In the genomic region with DNA sequence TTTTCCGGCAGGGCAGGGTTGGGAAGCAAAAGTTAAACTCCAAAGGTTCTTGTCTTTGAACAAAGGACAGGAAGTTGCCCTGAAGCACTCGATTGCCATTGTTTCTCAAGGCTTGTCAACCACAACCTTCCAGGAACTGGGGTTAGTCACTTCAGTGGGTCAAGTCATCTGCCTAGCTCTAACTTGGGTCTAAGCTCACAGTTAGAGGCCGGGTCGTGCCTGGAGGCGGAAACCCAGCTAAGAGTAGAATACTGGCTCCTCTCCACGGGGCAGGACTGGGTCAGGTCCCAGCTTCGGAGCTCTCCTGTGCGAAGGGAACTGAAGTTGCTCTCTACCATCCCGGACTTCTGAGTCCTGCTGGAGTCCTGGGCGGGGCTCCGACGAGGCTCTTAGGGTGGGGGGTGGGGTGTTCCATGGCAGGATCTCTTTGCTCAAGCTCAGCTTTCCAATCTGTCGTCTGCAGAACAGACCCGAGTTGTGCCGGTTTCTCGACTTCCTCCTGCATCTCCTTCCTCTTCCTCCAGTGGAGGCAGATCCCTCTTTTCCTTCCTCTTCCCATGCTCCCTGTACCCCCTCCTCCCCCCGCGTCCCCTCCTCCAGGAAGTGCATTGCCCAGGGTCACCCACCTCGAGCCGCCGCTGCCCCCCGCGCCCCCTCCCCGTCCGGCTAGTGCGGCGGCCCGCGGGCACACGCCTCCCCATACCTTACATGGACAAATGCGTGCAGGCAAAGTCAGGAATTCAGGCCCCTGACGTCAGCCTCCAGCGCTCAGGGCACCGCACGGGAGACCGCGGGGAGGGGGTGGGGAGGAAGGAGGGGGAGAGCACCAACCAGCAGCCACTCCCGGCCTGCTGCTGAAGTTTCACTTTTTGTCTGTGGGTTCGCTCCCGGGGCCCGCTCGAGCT, we compare ENCODE assay signal across 8 mouse cellular contexts. TPM values are rescaled to one million over a fixed set of nuclear protein-coding genes. Genes with fewer than 3 reads are reported as not detected.
DNase-seq lines count a peak whose midpoint lies in the region; ATAC-seq and TF ChIP-seq lines count a peak whose summit lies in the region.

Lpp (plus strand) TSS at position 857 of the 905 bp plus-strand sequence.

- no peak for TF ChIP-seq CTCF in CH12.LX (conservative IDR thresholded peaks at IDR 0.05 in 1 of 2, IDR thresholded peaks at IDR 0.05 in 1 of 2; ENCODE audit: low read depth in 2 of 2, low read length in 2 of 2)
- no peak for TF ChIP-seq CTCF in lung, postnatal 0 days (IDR thresholded peaks at IDR 0.05)
- TF ChIP-seq CTCF in olfactory bulb, adult 2 months (IDR thresholded peaks at IDR 0.05; ENCODE audit: insufficient read depth, low read depth, low read length): no peak

- H3K27me3 ChIP-seq in CH12.LX (replicated peaks): peaks cover 3% of the 10 kb centered on the region
- no peaks in the 10 kb centered on the region for H3K27me3 ChIP-seq in forebrain, embryonic 16.5 days (replicated peaks; ENCODE audit: control insufficient read depth, insufficient read depth, low read length)
- no peaks in the 10 kb centered on the region for H3K27me3 ChIP-seq in hindbrain, embryonic 10.5 days (ENCODE audit: insufficient read depth, poor library complexity, severe bottlenecking)
- no peaks in the 10 kb centered on the region for H3K27me3 ChIP-seq in lung, postnatal 0 days (replicated peaks; ENCODE audit: insufficient read depth, low read length)

- dilution Hi-C loops in CH12.LX (cut with MboI; ENCODE audit: extremely low pct_ligation_motif_present, extremely low pct_unique_long_range_greater_than_20kb, low sequenced_read_pairs): no loop called here

- ATAC-seq in forebrain, embryonic 16.5 days: peak; percentile 86
- peak; percentile 91 for ATAC-seq in lung, postnatal 0 days

- no peak within 1 kb of the TSS for H3K27ac ChIP-seq in CH12.LX (ENCODE audit: insufficient read depth, low read depth)
- peak within 1 kb of the TSS; percentile 93 for H3K27ac ChIP-seq in brown adipose tissue, adult 24 weeks (replicated peaks; ENCODE audit: low read depth, low read length)
- H3K27ac ChIP-seq in forebrain, embryonic 16.5 days (ENCODE audit: low read length): peak within 1 kb of the TSS; percentile 41
- peak within 1 kb of the TSS; percentile 99 for H3K27ac ChIP-seq in hindbrain, embryonic 10.5 days
- H3K27ac ChIP-seq in lung, postnatal 0 days (ENCODE audit: low read length): peak within 1 kb of the TSS; percentile 100
- H3K27ac ChIP-seq in olfactory bulb, adult 2 months (ENCODE audit: insufficient read depth, low read depth, low read length): peak within 1 kb of the TSS; percentile 44; the same call in 1 of the 2 replicates

- WGBS in forebrain, embryonic 16.5 days: 2% methylated on average over 42 of the region's 42 CpGs
- WGBS in hindbrain, embryonic 10.5 days: 2% methylated on average over 42 of the region's 42 CpGs
- 1% methylated on average over 36 of the region's 42 CpGs for WGBS in lung, postnatal 0 days
- WGBS in olfactory bulb, adult 2 months: 6% methylated on average over 42 of the region's 42 CpGs

- peak; percentile 34 for DNase-seq in CH12.LX (ENCODE audit: extremely low read depth)
- DNase-seq in hindbrain, embryonic 10.5 days (ENCODE audit: low spot score): peak; percentile 89
- DNase-seq in layer of hippocampus, postnatal 10 days (ENCODE audit: low spot score in 2 of 2): peak; percentile 52 to 65
- peak; percentile 94 for DNase-seq in lung, postnatal 0 days (ENCODE audit: low spot score)
- peak; percentile 68 for DNase-seq in thymus, postnatal 0 days (ENCODE audit: low spot score)

- no peak for TF ChIP-seq RAD21 in CH12.LX (IDR thresholded peaks at IDR 0.05; ENCODE audit: low read depth, low read length)

- no peak; the same call in 1 of the 2 replicates for TF ChIP-seq POLR2A in CH12.LX (IDR thresholded peaks at IDR 0.05; ENCODE audit: low read depth, low read length)
- no peak for TF ChIP-seq POLR2A in olfactory bulb, adult 2 months (IDR thresholded peaks at IDR 0.05; ENCODE audit: insufficient read depth, low read depth, low read length)

- H3K4me3 ChIP-seq in CH12.LX (replicated peaks in 1 of 3; ENCODE audit: low read depth in 2 of 3, low read length in 2 of 3, poor library complexity in 1 of 3): peak within 1 kb of the TSS; percentile 54 to 90 (median 72)
- peak within 1 kb of the TSS; percentile 93 for H3K4me3 ChIP-seq in brown adipose tissue, adult 24 weeks (ENCODE audit: insufficient read depth, low read depth, low read length)
- H3K4me3 ChIP-seq in forebrain, embryonic 16.5 days (replicated peaks; ENCODE audit: low read length): peak within 1 kb of the TSS; percentile 67
- peak within 1 kb of the TSS; percentile 92 for H3K4me3 ChIP-seq in hindbrain, embryonic 10.5 days
- peak within 1 kb of the TSS; percentile 94 for H3K4me3 ChIP-seq in lung, postnatal 0 days (ENCODE audit: low read depth, low read length)
- peak within 1 kb of the TSS; percentile 71 for H3K4me3 ChIP-seq in olfactory bulb, adult 2 months (ENCODE audit: insufficient read depth, low read depth, low read length)

- in situ Hi-C loops in CH12.LX (cut with MboI; ENCODE audit: low pct_ligation_motif_present, low pct_unique_long_range_greater_than_20kb, low sequenced_read_pairs): loop anchor here (25.0 kb wide), 1 partner anchor 669 kb away; no protein-coding TSS in a partner anchor

- H3K36me3 ChIP-seq in CH12.LX (replicated peaks in 1 of 2; ENCODE audit: control insufficient read depth in 1 of 2, insufficient read depth in 1 of 2, low read length in 1 of 2): no peaks in the 10 kb centered on the region
- no peaks in the 10 kb centered on the region for H3K36me3 ChIP-seq in forebrain, embryonic 16.5 days (ENCODE audit: control insufficient read depth, insufficient read depth)
- no peaks in the 10 kb centered on the region for H3K36me3 ChIP-seq in hindbrain, embryonic 10.5 days
- H3K36me3 ChIP-seq in lung, postnatal 0 days (ENCODE audit: insufficient read depth, low read length): no peaks in the 10 kb centered on the region

- peak within 1 kb of the TSS; percentile 60 for H3K4me2 ChIP-seq in CH12.LX (ENCODE audit: insufficient read depth, low read depth, poor library complexity, severe bottlenecking)
- peak within 1 kb of the TSS; percentile 71 for H3K4me2 ChIP-seq in forebrain, embryonic 16.5 days (ENCODE audit: low read length)
- peak within 1 kb of the TSS; percentile 73 for H3K4me2 ChIP-seq in lung, postnatal 0 days (replicated peaks; ENCODE audit: low read depth, low read length)

- H3K9me3 ChIP-seq in CH12.LX (replicated peaks; ENCODE audit: low read length): peaks cover 3% of the 10 kb centered on the region
- no peaks in the 10 kb centered on the region for H3K9me3 ChIP-seq in forebrain, embryonic 16.5 days (ENCODE audit: control insufficient read depth, low read length)
- no peaks in the 10 kb centered on the region for H3K9me3 ChIP-seq in hindbrain, embryonic 10.5 days
- H3K9me3 ChIP-seq in lung, postnatal 0 days (ENCODE audit: low read length): no peaks in the 10 kb centered on the region

- peaks cover 0 to 15% of the 10 kb centered on the region in 2 experiments; a peak in 2 of 4 replicates for H3K4me1 ChIP-seq in CH12.LX (ENCODE audit: control insufficient read depth in 1 of 2, insufficient read depth in 2 of 2)
- peaks cover 6% of the 10 kb centered on the region; the same call in 1 of the 2 replicates for H3K4me1 ChIP-seq in brown adipose tissue, adult 24 weeks (ENCODE audit: control insufficient read depth, insufficient read depth, insufficient read length, low read length)
- peaks cover 21% of the 10 kb centered on the region for H3K4me1 ChIP-seq in forebrain, embryonic 16.5 days (replicated peaks; ENCODE audit: control insufficient read depth, insufficient read depth, low read length)
- peaks cover 26% of the 10 kb centered on the region for H3K4me1 ChIP-seq in hindbrain, embryonic 10.5 days (replicated peaks)
- peaks cover 21% of the 10 kb centered on the region; the same call in 1 of the 2 replicates for H3K4me1 ChIP-seq in lung, postnatal 0 days (ENCODE audit: insufficient read depth, low read depth, low read length)
- peaks cover 16% of the 10 kb centered on the region; the same call in 1 of the 2 replicates for H3K4me1 ChIP-seq in olfactory bulb, adult 2 months (ENCODE audit: control insufficient read depth, insufficient read depth, low read length)

- no peaks in the 10 kb centered on the region for H3K79me2 ChIP-seq in CH12.LX (replicated peaks; ENCODE audit: control insufficient read depth, extremely low read depth, insufficient read depth, poor library complexity, severe bottlenecking)

- H3K9ac ChIP-seq in CH12.LX (ENCODE audit: insufficient read depth, low read depth): peak within 1 kb of the TSS; percentile 59
- H3K9ac ChIP-seq in forebrain, embryonic 16.5 days (replicated peaks; ENCODE audit: low read depth, low read length): peak within 1 kb of the TSS; percentile 80
- H3K9ac ChIP-seq in lung, postnatal 0 days (replicated peaks; ENCODE audit: low read depth): peak within 1 kb of the TSS; percentile 98

- no peak for TF ChIP-seq EP300 in CH12.LX (IDR thresholded peaks at IDR 0.05; ENCODE audit: low read length)
- no peak; the same call in 1 of the 2 replicates for TF ChIP-seq EP300 in lung, postnatal 0 days (IDR thresholded peaks at IDR 0.05)

TF ChIP-seq in CH12.LX, 34 proteins besides CTCF, POLR2A, EP300 and RAD21 (continues in another document):
- TF ChIP-seq ZNF384 (IDR thresholded peaks at IDR 0.05; ENCODE audit: low read depth, low read length): no peak
- no peak for TF ChIP-seq IRF4 (IDR thresholded peaks at IDR 0.05; ENCODE audit: low read depth, low read length)
- TF ChIP-seq E2F4 (IDR thresholded peaks at IDR 0.05; ENCODE audit: insufficient replicate concordance, low read depth, low read length): no peak
- peak; percentile 45; the same call in 1 of the 2 replicates for TF ChIP-seq BHLHE40 (IDR thresholded peaks at IDR 0.05; ENCODE audit: low read depth, low read length)
- TF ChIP-seq MXI1 (IDR thresholded peaks at IDR 0.05; ENCODE audit: low read depth, low read length): peak; percentile 51; the same call in 1 of the 2 replicates
- TF ChIP-seq MAFK (IDR thresholded peaks at IDR 0.05; ENCODE audit: insufficient replicate concordance, low read length): no peak
- TF ChIP-seq MAZ (IDR thresholded peaks at IDR 0.05; ENCODE audit: low read depth, low read length): peak; percentile 44; the same call in 1 of the 2 replicates

RNA-seq across cellular contexts. Expression of gene Lpp, which starts in this region (rescaled TPM):
- 0.68 and 0.80 TPM in 2 replicates for total RNA-seq in CH12.LX (2012; rRNA removed)
- 0.57 and 0.64 TPM in 2 replicates for total RNA-seq in CH12.LX (2014; rRNA removed)
- 0.91 and 1.2 TPM in 2 replicates for polyA plus RNA-seq in CH12.LX (2012; ENCODE audit: insufficient read length, low read depth)
- 6.7 and 7.2 TPM in 2 replicates for polyA plus RNA-seq in brown adipose tissue, adult 24 weeks (2012; ENCODE audit: insufficient read depth, insufficient read length, missing spikeins)
- polyA plus RNA-seq in forebrain, embryonic 16.5 days (2015; fragmentation: Nextera tagmentation; extraction: Ambion mirVana): 10.5 and 12.2 TPM in 2 replicates
- 26.6 and 28.6 TPM in 2 replicates for polyA plus RNA-seq in hindbrain, embryonic 10.5 days (2016; fragmentation: Nextera tagmentation; extraction: Ambion mirVana)
- total RNA-seq in layer of hippocampus, postnatal 10 days (2021): 10 to 100 TPM; 10.9 to 11.2 TPM
- 36.8 and 42.7 TPM in 2 replicates for polyA plus RNA-seq in lung, postnatal 0 days (2015; fragmentation: Nextera tagmentation; extraction: Ambion mirVana)
- 29.5 TPM in 1 of 2 replicates, not detected in the other for polyA plus RNA-seq in olfactory bulb, adult 2 months (2012; ENCODE audit: insufficient read depth, insufficient read length, low replicate concordance, missing spikeins)
- 12.3 and 17.1 TPM in 2 replicates for polyA plus RNA-seq in thymus, postnatal 0 days (2015; fragmentation: Nextera tagmentation; extraction: Ambion mirVana)

Comparison
In these comparisons a context has a peak if more than half of its experiments do, and no peak if none do; other contexts are left out.
1. RNA of gene Lpp (total RNA-seq): 10.9 to 11.2 TPM in layer of hippocampus, postnatal 10 days; 0.57 to 0.80 TPM in CH12.LX; every median in the first group is over 4 times any median in the second.
2. DNase-seq: peak in every context shown above with its lines; median percentile 94 in lung, postnatal 0 days; 89 in hindbrain, embryonic 10.5 days; 68 in thymus, postnatal 0 days; 58 in layer of hippocampus, postnatal 10 days; 34 in CH12.LX.
3. Peak in every context shown above with its lines, with median percentiles within 50 percentile points of each other: H3K4me2 ChIP-seq, H3K4me3 ChIP-seq and H3K9ac ChIP-seq.